Mouse (Mus musculus) G1E-ER4 (cell line): ENCODE measurements around the gene Srpk2. TPM values are rescaled to one million over a fixed set of nuclear protein-coding genes. Genes with fewer than 3 reads are reported as not detected.

ENCODE experiments used
- GATA1 ChIP-seq: IDR thresholded peaks from one replicate; pipeline ENCODE4 v1.8.0; 2012; ENCODE audit warnings: low read length, inconsistent platforms
- polyA plus RNA-seq: library from polyadenylated mRNA; stranded (reverse); fragments of >175 nt; gene quantifications from 2 replicates; pipeline ENCODE4 v1.2.3, GENCODE M21; 2012

The Srpk2 gene
- polyA plus RNA-seq, 1 experiment = 13.3 TPM

DNA sequence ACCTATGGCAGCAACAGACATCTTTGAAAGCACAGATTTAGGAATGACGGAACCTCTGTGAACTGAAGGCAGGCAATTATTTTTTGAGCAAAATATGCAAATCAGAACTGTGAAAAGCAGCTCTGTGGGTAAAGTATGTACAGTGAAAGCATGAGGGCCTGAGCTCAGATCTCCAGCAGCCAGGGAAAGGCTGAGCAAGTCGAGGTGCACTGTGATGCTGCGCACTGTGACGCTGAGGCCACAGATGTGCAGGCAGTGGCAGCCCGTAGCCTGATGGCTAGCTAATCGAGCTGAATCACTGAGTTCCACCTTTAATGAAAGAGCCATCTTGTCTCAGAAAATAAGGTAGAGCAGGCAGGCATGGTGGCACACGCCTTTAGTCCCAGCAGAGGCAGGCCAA lies 148.7 kb downstream of the Srpk2 start:
- TF ChIP-seq GATA1 = no peak

DNA sequence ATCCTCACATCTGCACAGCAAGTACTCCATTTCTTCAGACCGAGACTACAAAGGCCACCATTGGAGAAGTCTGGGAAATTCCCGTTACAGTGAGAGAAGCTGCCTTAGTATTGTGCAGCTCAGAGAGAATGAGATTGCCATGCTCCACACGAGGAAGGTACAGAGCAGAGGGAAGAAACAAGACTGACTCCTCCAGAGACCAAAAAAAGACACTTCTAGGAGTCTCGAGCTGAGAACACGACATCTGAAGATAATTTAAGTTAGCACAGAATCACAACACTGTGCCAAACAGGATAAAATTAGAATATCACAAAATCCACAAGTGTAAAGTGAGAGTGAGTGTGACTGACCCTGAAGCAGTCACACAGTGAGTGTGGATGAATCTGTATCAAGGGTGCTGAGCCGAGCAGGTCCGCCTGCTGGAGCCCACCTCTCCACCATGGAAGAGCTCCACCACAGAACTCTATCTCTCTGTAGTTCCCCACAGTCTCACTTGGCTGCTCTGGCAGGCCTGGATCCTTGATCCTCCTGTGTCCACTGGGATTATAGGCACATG lies 152.8 kb downstream of the Srpk2 start:
- no peak for TF ChIP-seq GATA1

DNA sequence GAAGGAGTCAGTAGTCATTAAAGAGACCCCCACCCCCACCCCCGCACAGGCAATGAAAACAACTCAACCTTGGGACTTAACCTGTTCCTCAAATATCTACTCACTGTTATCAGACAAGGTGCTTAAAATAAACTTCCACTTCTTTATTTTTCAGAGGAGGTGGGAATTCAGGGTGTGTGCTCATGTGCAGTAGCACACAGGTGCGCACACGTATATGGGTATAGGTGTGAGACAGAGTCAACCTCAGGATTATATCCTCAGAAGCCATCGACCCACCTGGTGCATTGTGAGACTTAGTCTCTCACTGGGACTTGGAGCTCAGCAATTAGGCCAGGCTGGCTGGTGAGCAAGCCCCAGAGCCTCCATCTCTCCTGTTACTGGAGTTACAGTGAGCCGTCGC lies 153.3 kb downstream of the Srpk2 start:
- no peak for TF ChIP-seq GATA1

DNA sequence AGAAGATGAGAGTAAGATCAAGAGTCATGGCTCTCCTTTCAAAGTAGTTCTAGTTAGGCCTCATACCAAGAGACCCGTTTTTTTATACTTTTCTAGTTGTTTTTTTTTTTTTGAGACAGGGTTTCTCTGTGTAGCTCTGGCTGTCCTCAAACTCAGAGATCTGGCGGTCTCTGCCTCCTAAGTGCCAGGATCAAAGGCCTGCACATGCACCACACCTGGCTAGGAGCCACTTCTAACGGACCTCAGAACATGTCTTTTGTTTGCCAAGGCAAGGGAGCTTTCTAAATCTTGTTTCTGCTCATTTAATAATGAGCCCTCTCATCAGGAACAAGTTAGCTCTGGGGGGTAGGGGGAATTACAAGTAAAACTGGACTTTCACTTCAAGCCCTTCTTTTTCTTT lies 159.8 kb downstream of the Srpk2 start:
- TF ChIP-seq GATA1 = no peak

DNA sequence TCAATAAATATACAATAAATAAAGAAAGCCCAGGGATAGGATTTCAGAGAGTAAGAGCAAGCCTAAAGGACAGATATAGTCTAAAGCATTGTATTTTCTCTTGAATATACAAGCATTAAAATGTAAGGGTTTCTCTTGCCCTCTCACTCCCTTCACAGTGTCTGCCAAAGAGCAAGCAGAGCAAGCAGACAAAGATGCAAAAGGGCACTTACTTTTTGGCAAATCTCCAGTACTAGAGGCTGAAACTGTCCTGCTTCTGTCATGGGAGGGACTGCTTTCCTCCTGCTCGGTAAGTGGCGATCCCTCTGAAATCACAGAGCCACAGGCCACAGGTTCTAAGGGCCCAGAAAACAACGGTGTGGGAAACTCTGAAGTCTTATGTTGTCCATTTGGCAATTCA lies 160.5 kb downstream of the Srpk2 start:
- TF ChIP-seq GATA1 = no peak

DNA sequence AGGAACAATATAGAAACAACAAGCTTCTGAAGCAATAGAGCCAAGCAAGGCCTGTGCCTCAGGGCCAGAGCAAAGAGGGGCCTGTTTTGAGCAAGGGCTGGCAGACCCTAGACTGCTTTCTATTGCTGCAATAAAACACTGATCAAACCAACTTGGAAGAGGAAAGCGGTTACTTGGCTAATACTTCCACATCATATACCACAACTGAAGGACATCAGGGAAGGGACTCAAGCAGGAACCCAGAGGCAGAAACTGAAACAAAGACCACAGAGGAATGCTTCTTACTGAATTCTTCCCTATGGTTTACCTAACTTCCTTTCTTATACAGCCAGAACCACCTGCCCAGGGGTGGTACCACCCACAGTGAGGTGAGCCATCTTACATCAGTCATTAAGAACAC lies 162.8 kb downstream of the Srpk2 start:
- TF ChIP-seq GATA1 = no peak

DNA sequence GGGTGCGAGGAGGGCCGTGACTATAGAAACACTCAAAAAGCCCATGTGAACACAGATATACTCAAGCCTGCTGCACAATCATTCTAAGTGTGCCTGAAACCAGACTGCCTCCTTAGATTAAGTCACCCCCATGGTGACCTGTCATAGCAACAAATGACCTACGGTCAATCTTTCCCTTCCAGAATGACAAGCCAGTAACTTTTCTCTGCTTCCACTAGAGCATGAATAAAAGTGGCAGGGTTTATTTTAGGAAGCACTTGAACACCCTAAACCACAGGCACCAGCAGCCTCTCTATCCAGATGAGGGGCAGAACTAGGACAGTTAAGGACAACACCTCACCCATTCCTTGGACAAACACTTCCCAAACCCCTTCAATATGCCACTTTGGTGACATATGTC lies 164.7 kb downstream of the Srpk2 start:
- no peak for TF ChIP-seq GATA1

DNA sequence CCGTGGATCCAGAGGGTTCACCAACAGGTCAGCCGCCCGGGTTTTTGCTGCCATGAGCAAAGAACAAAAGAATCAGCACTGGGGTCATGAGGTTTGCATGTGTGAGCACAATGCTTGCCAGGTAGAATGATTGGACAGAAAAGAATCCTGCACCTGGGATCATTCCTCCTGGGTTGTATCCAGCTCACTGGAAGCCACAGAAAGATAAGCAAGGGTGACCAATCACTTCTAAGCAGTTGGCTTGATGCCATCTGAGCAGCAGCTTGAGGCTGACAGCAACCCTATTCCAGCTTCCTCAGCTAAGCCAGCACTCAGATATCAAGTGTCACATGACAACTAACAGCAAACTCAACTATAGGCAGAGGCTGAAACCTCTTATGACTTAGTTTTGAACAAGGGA lies 165.7 kb downstream of the Srpk2 start:
- no peak for TF ChIP-seq GATA1

DNA sequence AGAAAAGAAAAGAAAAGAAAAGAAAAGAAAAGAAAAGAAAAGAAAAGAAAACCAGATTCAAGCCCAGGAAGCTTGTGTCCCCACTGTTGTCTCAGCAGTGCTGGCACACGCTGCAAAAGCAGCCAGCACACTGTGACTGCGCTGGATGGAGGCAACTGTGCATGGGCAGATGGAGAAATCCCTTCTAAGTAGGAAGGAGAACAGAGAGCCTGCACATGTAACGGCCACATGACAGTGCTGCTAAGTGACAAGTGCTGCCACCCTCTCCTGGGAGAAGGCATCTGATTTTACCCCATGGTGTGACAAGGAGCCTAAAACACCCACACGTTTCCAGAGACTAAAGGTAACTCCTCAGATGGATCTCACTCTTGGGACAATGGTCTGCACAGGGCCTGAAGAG lies 166.6 kb downstream of the Srpk2 start:
- TF ChIP-seq GATA1 = no peak

DNA sequence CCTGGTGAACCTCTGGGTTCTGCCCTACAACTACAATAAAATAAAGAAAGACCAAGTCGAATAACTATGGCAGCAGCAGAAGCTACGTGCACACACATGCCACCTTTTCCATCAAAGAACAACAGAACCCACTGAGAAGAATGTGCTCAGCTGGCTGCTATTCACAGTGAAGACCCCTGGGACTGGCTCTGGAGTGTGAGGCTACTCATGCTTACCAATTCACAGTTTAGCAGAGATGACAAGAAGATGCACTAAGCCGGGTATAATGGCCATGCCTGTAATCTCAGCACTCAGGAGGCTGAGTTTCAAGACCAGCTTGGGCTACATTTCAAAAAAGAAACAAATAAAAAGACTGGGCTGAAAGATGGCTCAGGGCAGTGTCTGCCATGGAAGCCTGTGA lies 167.5 kb downstream of the Srpk2 start:
- no peak for TF ChIP-seq GATA1

DNA sequence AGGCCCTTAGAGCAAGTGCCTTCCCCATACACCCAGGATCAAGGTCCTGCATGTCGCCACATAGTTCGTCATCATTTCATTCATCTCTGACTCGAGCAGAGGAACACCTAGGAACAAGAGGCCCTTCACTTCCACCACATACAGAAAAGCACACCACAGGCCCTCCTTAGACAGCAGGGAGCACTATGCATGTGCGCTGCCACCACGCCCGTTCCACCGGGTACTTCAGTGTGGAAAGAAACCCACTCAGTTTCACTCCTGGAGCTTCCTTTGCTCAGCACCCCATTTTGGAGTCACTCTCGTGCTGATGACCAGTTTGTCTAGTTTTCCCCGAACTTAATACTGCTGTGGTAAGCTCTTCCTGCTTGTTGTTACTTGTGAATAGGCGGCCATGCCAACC lies 169.4 kb downstream of the Srpk2 start:
- TF ChIP-seq GATA1 = no peak

DNA sequence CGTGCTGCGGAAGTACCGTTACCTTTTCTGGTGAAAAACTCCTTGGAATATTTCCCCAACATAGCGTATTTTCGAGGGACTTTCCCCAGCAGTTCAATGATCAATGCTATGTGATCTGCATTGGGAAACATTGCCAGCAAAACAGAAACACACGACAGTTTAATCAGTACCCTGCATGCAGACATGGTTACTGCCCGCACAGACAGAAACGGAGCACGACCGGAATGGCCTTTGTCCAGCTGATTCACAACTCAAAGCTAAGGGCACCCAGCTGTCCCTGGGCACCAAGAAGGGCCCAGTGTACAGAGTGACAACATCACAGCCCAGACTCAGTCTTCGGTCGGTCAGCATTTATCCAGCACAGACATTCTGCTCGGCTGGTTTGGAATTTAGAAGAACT lies 170.9 kb downstream of the Srpk2 start:
- no peak for TF ChIP-seq GATA1

DNA sequence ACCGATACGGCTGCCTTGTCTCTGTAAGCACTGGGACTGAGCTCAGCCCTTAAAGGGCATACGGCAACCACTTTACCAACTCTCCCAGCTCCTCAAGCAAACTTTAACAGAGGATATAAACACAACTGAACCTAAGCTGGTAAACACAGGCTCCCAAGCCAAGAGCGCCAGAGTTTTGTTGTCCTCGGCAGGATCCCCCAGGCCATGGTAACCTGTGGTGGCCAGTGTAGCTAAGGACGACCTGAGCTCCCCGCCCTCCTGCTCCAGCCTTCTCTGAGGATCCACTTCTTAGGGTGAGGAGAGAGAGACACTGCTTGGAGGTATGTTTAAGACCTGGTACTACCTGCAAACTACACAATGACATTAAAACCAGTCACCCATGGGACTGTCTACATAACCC lies 171.9 kb downstream of the Srpk2 start:
- no peak for TF ChIP-seq GATA1

DNA sequence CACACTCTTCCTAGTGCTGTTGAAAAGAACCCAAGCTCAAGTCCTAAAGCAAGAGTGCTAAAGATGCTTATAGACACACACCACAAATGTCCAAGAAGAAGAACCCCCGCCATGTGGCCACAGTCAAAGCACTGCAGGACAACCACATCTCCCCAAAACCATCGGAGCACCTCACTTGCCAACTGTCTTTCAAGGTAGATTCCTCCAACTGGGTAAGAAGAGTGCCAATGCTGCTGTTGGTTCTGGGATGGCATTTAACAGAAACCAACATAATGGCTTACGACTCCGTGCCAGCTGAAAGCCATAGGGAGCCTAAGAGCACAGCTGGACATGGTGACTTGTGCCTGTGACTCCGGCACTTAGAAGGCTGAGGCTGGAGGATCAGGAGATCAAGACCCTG lies 173.0 kb downstream of the Srpk2 start:
- no peak for TF ChIP-seq GATA1

DNA sequence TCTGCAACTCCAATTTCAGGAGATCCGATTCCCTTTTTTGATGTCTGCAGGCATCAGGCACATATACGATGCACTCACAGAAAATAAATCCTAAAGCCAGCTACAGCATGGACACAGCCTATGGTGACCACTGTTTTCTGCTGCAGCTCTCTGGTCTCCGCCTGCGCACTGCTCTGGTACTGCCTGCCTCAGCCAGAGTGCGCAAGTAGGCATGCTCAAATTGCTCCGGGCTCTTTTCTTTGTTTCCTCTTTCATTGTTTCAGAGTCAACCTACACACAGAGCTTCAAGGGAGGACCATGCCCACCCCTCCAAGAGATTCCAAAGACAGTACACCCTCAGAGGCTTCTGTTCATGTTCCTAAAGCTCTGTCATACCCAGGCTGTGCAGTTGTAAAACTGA lies 175.8 kb downstream of the Srpk2 start:
- TF ChIP-seq GATA1 = no peak

DNA sequence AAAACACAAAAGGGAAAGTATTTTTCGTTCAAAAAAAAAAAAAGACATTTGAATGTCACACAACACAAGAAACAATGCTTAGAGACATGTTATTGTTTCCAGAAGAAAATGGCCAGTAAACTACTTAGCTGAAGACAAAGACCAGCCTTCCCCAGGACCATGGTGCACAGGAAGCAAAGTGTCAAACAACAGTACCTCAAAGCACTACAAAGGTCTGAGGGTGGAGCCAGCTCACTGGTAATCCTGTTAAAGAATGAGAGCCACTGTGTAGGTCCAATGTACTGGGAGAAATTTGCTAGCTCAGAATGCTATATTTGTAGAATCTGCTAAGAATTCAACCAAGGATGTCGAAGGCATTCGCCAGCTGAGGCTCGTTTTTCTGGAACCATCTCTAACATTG lies 177.2 kb downstream of the Srpk2 start:
- TF ChIP-seq GATA1 = no peak

DNA sequence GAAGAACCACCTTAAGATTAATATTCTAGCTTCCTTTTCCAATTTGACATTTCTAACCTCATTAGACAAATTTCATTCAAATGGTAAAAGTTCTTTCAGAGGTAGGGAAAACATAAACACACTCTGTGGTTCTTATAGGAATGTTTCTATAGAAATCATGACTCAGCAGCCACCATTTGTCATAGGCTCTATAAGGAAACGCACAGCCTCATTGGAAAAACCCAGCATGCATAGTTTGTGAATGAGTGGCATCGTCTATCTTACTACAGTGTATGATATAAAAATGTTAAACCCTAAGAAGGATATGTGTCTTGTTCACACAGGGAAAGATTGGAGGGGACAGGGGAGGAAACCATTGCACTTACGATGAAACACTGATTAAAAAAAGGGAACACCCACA lies 178.8 kb downstream of the Srpk2 start:
- TF ChIP-seq GATA1 = no peak

DNA sequence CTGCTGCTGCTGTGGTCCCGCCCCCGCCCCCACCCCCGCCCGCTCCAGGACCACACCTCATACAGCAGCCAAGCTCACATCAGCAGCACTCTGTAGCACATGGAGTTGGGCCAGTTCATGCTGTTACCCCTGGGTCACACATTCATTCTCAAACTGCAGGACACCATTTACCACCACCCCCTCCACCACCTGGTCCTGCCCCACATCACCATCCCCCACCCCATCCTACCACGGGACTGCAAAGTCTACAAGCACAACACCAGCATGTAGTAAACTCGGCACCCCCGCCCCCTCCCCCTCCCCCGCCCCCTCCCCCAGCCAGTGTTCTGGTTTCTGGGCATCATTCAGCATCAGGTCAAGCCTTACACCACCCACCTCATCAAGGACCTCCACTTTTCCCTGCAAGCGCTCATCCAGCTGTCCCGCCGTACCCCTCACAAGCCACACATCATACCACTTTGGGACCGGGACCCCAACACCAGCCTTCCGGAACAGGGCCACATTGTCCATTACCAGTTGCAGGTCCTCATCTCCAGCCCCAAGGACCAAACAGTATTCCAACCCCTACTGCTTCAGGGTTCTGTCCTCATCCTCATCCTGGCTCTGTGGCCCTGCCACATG lies 182.0 kb downstream of the Srpk2 start:
- no peak for TF ChIP-seq GATA1
